ENCODE assay signal across 7 mouse cellular contexts in the genomic region with DNA sequence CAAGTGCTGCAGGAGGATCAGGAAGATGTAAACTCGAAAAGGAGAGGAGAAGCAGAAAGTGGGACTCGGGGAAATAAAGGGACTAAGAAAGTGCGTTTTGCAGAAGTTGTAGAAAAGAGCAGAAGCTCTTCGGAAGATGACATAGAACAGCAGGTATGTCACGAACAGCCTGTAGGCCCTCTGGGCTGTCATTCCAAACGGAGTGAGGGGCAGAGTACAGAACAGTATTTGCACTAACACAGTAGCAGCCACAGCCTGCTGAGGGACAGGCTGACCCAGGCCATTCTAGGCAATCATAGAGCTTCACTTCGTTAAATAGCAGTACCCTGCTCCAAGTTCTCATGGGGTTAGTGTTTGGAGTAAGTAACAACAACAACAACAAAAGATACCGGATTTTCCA. TPM values are rescaled to one million over a fixed set of nuclear protein-coding genes. Genes with fewer than 3 reads are reported as not detected.
A peak's percentile ranks its signal among the peaks of the same experiment; 100 is the strongest.
DNase-seq lines count a peak whose midpoint lies in the region; ATAC-seq and TF ChIP-seq lines count a peak whose summit lies in the region.

No protein-coding gene starts in this region.

- H3K9me3 ChIP-seq in forebrain, embryonic 14.5 days (replicated peaks; ENCODE audit: control insufficient read depth, low read length), result no peaks in the 10 kb centered on the region
- H3K9me3 ChIP-seq in liver, embryonic 12.5 days (replicated peaks), result no peaks in the 10 kb centered on the region

- H3K27ac ChIP-seq in thymus, adult 2 months (ENCODE audit: control insufficient read depth, insufficient read depth, low read length), result no peak overlapping the region
- H3K27ac ChIP-seq in forebrain, embryonic 14.5 days (ENCODE audit: low read depth, low read length), result no peak overlapping the region
- H3K27ac ChIP-seq in liver, embryonic 12.5 days, result peak overlapping the region; percentile 80; the same call in 1 of the 2 replicates

- WGBS in thymus, adult 2 months, result 53% methylated on average over 8 of the region's 8 CpGs
- 47% methylated on average over 8 of the region's 8 CpGs for WGBS in forebrain, embryonic 14.5 days
- WGBS in liver, embryonic 12.5 days (ENCODE audit: insufficient replicate concordance), result 23% methylated on average over 8 of the region's 8 CpGs

- peak overlapping the region; percentile 97 for H3K4me2 ChIP-seq in forebrain, embryonic 14.5 days (ENCODE audit: low read length)
- peak overlapping the region; percentile 87 for H3K4me2 ChIP-seq in liver, embryonic 12.5 days

- no peak for TF ChIP-seq POLR2A in thymus, adult 2 months (IDR thresholded peaks at IDR 0.05; ENCODE audit: control insufficient read depth, extremely low read depth, insufficient read depth, low read length, poor library complexity)

- TF ChIP-seq CTCF in thymus, adult 2 months (IDR thresholded peaks at IDR 0.05; ENCODE audit: borderline replicate concordance, control insufficient read depth, extremely low read depth, insufficient read depth, low read length, poor library complexity), result no peak

- H3K4me1 ChIP-seq in thymus, adult 2 months (replicated peaks; ENCODE audit: control insufficient read depth, insufficient read depth, low read length), result peaks cover 11% of the 10 kb centered on the region
- peaks cover 14% of the 10 kb centered on the region for H3K4me1 ChIP-seq in forebrain, embryonic 14.5 days (ENCODE audit: control insufficient read depth, insufficient read depth, low read length)
- H3K4me1 ChIP-seq in liver, embryonic 12.5 days, result peaks cover 27% of the 10 kb centered on the region

- no peaks in the 10 kb centered on the region for H3K27me3 ChIP-seq in thymus, adult 2 months (ENCODE audit: control insufficient read depth, insufficient read depth, low read length)
- 0 out of 2 replicates have a peak, but pooled peaks cover 8% of the 10 kb centered on the region for H3K27me3 ChIP-seq in forebrain, embryonic 14.5 days (replicated peaks; ENCODE audit: control insufficient read depth, insufficient read depth, low read length)
- peaks cover 24% of the 10 kb centered on the region for H3K27me3 ChIP-seq in liver, embryonic 12.5 days (replicated peaks)

- peak overlapping the region; percentile 81 for H3K9ac ChIP-seq in forebrain, embryonic 14.5 days (ENCODE audit: low read length)
- peak overlapping the region; percentile 90 for H3K9ac ChIP-seq in liver, embryonic 12.5 days

- ATAC-seq in forebrain, embryonic 14.5 days, result no peak
- ATAC-seq in liver, embryonic 12.5 days, result no peak

- H3K36me3 ChIP-seq in thymus, adult 2 months (ENCODE audit: control insufficient read depth, insufficient read depth, low read length), result peaks cover 12% of the 10 kb centered on the region
- H3K36me3 ChIP-seq in forebrain, embryonic 14.5 days (ENCODE audit: control insufficient read depth, insufficient read depth, low read length), result peaks cover 40% of the 10 kb centered on the region
- H3K36me3 ChIP-seq in liver, embryonic 12.5 days, result peaks cover 48% of the 10 kb centered on the region

- no peak for DNase-seq in thymus, adult 2 months
- no peak for DNase-seq in thymus, postnatal 25 days
- no peak for DNase-seq in forebrain, embryonic 14.5 days (ENCODE audit: low spot score)
- no peak for DNase-seq in right cerebral cortex, postnatal 14 days
- no peak for DNase-seq in cerebellum, postnatal 10 days
- DNase-seq in frontal cortex, postnatal 25 days (ENCODE audit: low spot score in 2 of 2), result no peak

- H3K4me3 ChIP-seq in thymus, adult 2 months (ENCODE audit: control insufficient read depth, insufficient read depth, low read length), result peak overlapping the region; percentile 76
- H3K4me3 ChIP-seq in forebrain, embryonic 14.5 days (ENCODE audit: low read depth, low read length), result peak overlapping the region; percentile 92
- peak overlapping the region; percentile 94 for H3K4me3 ChIP-seq in liver, embryonic 12.5 days

RNA-seq across cellular contexts. Expression of a gene that starts 1.0 kb away (rescaled TPM):
- 7.5 and 7.8 TPM in 2 replicates for polyA plus RNA-seq in thymus, adult 2 months (2012; rRNA removed)
- 17.3 and 19.1 TPM in 2 replicates for polyA plus RNA-seq in forebrain, embryonic 14.5 days (2014; fragmentation: Nextera tagmentation; extraction: Ambion mirVana)
- 29.9 and 30.0 TPM in 2 replicates for polyA plus RNA-seq in liver, embryonic 12.5 days (2016; fragmentation: Nextera tagmentation; extraction: Ambion mirVana)

RNA-seq across cellular contexts. Expression of a gene that starts 42.8 kb away (rescaled TPM):
- 0.08 TPM in 1 of 2 replicates, not detected in the other for polyA plus RNA-seq in thymus, adult 2 months (2012; rRNA removed)
- polyA plus RNA-seq in forebrain, embryonic 14.5 days (2014; fragmentation: Nextera tagmentation; extraction: Ambion mirVana), result not detected in 2 replicates
- polyA plus RNA-seq in liver, embryonic 12.5 days (2016; fragmentation: Nextera tagmentation; extraction: Ambion mirVana), result not detected in 2 replicates

RNA-seq across cellular contexts. Expression of a gene that starts 57.3 kb away (rescaled TPM):
- 1.5 and 1.9 TPM in 2 replicates for polyA plus RNA-seq in thymus, adult 2 months (2012; rRNA removed)
- 25.4 and 31.7 TPM in 2 replicates for polyA plus RNA-seq in forebrain, embryonic 14.5 days (2014; fragmentation: Nextera tagmentation; extraction: Ambion mirVana)
- polyA plus RNA-seq in liver, embryonic 12.5 days (2016; fragmentation: Nextera tagmentation; extraction: Ambion mirVana), result 3.9 and 4.8 TPM in 2 replicates
